Mouse (Mus musculus): ENCODE measurements around the gene Abt1. TPM values are rescaled to one million over a fixed set of nuclear protein-coding genes. Genes with fewer than 3 reads are reported as not detected.
A peak's percentile ranks its signal among the peaks of the same experiment; 100 is the strongest.

Gene Abt1
- total RNA-seq, 1 experiment: 15.5 TPM

DNA sequence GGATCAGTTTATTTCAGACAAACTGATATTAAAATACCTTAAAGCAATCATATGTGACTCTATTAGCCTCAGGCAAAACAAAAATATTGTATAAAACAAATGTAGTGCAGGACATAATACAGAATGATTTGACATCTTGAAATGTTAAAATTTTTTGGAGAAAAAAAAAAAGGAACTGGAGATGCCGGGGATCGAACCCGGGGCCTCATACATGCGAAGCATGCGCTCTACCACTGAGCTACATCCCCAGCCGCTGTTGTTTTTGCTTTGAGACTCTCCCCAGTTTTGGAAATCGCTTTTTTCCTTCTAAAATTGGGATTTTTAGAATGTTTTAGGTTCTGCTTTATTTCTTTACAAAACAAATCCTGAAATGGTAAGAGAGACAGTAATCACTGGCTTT is 14.9 kb upstream of the Abt1 start:
- no peak overlapping the region for H3K9ac ChIP-seq (ENCODE audit: insufficient read depth, low read depth, low read length, poor library complexity, severe bottlenecking)
- H3K27ac ChIP-seq (ENCODE audit: insufficient read depth, low read depth, low read length, poor library complexity, severe bottlenecking): no peak overlapping the region; the same call in 1 of the 2 replicates
- DNase-seq (ENCODE audit: low read depth, low spot score): no peak
- H3K4me3 ChIP-seq (ENCODE audit: insufficient read depth in 1 of 2, low read depth in 1 of 2, low read length in 2 of 2, poor library complexity in 1 of 2, severe bottlenecking in 1 of 2): peak overlapping the region; percentile 73
- H3K9me3 ChIP-seq (ENCODE audit: control insufficient read depth, insufficient read depth, low read depth, low read length): no peaks in the 10 kb centered on the region
- no peaks in the 10 kb centered on the region for H3K36me3 ChIP-seq (ENCODE audit: control insufficient read depth, insufficient read depth, low read length, poor library complexity, severe bottlenecking)
- H3K4me1 ChIP-seq (ENCODE audit: control insufficient read depth in 2 of 2, insufficient read depth in 2 of 2, low read length in 2 of 2, poor library complexity in 1 of 2): no peaks in the 10 kb centered on the region
- in situ Hi-C loops (cut with MboI; ENCODE audit: low sequenced_read_pairs in 2 of 2, unreplicated experiment in 2 of 2): loop anchor here (25.0 kb wide), 1 partner anchor 1526 kb away; no protein-coding TSS in a partner anchor
- TF ChIP-seq MAFK (IDR thresholded peaks at IDR 0.05; ENCODE audit: insufficient read depth, low read depth, low read length) (peak; percentile 76), HCFC1 (IDR thresholded peaks at IDR 0.05; ENCODE audit: borderline replicate concordance, insufficient read depth, low read length) (no peak), ZNF384 (IDR thresholded peaks at IDR 0.05; ENCODE audit: low read depth, low read length) (peak; percentile 90)

DNA sequence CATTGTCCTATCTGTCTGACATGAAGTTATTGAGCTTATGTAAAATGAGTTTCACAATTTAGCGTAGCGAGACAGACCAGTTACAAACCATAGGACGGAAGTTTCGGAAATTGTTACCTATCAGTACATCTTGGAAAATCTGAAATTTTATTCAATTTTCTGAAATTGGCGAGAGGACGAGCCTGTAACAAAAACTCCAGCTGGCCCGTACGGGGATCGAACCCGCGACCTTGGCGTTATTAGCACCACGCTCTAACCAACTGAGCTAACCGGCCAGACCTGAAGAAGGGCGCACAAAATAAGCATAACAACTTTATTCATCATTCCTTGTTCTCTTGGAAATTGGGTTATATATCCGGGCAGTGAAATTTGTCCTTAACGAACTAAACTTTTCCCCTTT is 14.2 kb upstream of the Abt1 start:
- Histone ChIP-seq H3K27ac (ENCODE audit: insufficient read depth, low read depth, low read length, poor library complexity, severe bottlenecking) (no peak overlapping the region), H3K36me3 (ENCODE audit: control insufficient read depth, insufficient read depth, low read length, poor library complexity, severe bottlenecking) (no peaks in the 10 kb centered on the region), H3K9me3 (ENCODE audit: control insufficient read depth, insufficient read depth, low read depth, low read length) (no peaks in the 10 kb centered on the region), H3K4me1 (ENCODE audit: control insufficient read depth in 2 of 2, insufficient read depth in 2 of 2, low read length in 2 of 2, poor library complexity in 1 of 2) (no peaks in the 10 kb centered on the region), H3K4me3 (ENCODE audit: insufficient read depth in 1 of 2, low read depth in 1 of 2, low read length in 2 of 2, poor library complexity in 1 of 2, severe bottlenecking in 1 of 2) (peak overlapping the region; percentile 73), H3K9ac (ENCODE audit: insufficient read depth, low read depth, low read length, poor library complexity, severe bottlenecking) (no peak overlapping the region)
- no peak for DNase-seq (ENCODE audit: low read depth, low spot score)
- TF ChIP-seq CHD2 (IDR thresholded peaks at IDR 0.05; ENCODE audit: low read depth, low read length) (no peak), MAFK (IDR thresholded peaks at IDR 0.05; ENCODE audit: insufficient read depth, low read depth, low read length) (peak; percentile 95), ZC3H11A (IDR thresholded peaks at IDR 0.05; ENCODE audit: borderline replicate concordance, low read depth, low read length) (no peak)
- in situ Hi-C loops (cut with MboI; ENCODE audit: low sequenced_read_pairs in 2 of 2, unreplicated experiment in 2 of 2): loop anchor here (25.0 kb wide), 1 partner anchor 1526 kb away; no protein-coding TSS in a partner anchor

DNA sequence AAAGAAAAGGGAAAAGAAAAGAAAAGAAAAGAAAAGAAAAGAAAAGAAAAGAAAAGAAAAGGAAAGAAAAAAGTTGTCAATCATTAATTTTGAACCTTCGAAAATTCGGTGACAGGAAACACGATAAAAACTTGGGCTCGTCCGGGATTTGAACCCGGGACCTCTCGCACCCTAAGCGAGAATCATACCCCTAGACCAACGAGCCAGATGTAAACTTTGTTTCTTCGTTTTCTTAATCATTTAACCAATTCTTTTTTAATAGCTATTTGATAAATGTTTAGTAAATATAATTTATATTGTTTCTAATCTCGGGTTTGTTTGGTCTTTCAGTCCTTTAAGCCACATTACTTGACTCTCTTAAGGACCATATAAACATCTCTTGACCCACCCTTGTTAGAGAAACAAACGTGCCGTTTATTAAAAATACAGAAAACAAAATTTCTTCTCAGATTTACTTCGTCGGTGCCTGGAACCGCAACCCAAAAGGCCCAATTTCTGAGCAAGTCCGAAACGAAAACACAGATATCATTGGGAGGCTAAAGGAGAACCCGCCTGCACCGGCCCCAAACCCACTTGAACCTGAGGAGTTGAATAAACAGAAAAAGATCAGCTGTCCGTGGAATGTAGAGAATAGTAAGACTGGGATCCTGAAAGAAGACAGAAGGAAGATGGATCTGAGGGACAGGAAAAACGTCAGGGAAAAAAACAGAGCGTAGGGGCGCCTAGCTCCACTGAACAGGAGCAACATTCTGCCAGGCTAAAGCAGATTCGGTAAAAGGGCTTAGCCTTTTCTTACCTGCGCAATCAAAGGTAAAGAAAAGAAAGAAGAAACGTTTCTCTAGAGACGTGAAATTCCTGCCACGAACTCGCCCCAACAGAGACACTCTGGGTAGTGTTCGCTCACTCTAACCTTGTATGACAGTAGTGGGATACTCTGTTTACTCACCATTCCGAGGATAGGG is 13.5 kb upstream of the Abt1 start:
- Histone ChIP-seq H3K27ac (ENCODE audit: insufficient read depth, low read depth, low read length, poor library complexity, severe bottlenecking) (no peak overlapping the region), H3K9me3 (ENCODE audit: control insufficient read depth, insufficient read depth, low read depth, low read length) (no peaks in the 10 kb centered on the region), H3K4me3 (ENCODE audit: insufficient read depth in 1 of 2, low read depth in 1 of 2, low read length in 2 of 2, poor library complexity in 1 of 2, severe bottlenecking in 1 of 2) (peak overlapping the region; percentile 73), H3K4me1 (ENCODE audit: control insufficient read depth in 2 of 2, insufficient read depth in 2 of 2, low read length in 2 of 2, poor library complexity in 1 of 2) (no peaks in the 10 kb centered on the region), H3K9ac (ENCODE audit: insufficient read depth, low read depth, low read length, poor library complexity, severe bottlenecking) (peak overlapping the region; percentile 12), H3K36me3 (ENCODE audit: control insufficient read depth, insufficient read depth, low read length, poor library complexity, severe bottlenecking) (no peaks in the 10 kb centered on the region)
- DNase-seq (ENCODE audit: low read depth, low spot score): no peak
- no peak for TF ChIP-seq HCFC1 (IDR thresholded peaks at IDR 0.05; ENCODE audit: borderline replicate concordance, insufficient read depth, low read length)
- peak; percentile 84 for TF ChIP-seq MAFK (IDR thresholded peaks at IDR 0.05; ENCODE audit: insufficient read depth, low read depth, low read length)
- TF ChIP-seq ZNF384 (IDR thresholded peaks at IDR 0.05; ENCODE audit: low read depth, low read length): no peak
- no peak for TF ChIP-seq CHD2 (IDR thresholded peaks at IDR 0.05; ENCODE audit: low read depth, low read length)
- no peak for TF ChIP-seq ZC3H11A (IDR thresholded peaks at IDR 0.05; ENCODE audit: borderline replicate concordance, low read depth, low read length)
- in situ Hi-C loops (cut with MboI; ENCODE audit: low sequenced_read_pairs in 2 of 2, unreplicated experiment in 2 of 2): loop anchor here (25.0 kb wide), 1 partner anchor 1525 kb away; no protein-coding TSS in a partner anchor

DNA sequence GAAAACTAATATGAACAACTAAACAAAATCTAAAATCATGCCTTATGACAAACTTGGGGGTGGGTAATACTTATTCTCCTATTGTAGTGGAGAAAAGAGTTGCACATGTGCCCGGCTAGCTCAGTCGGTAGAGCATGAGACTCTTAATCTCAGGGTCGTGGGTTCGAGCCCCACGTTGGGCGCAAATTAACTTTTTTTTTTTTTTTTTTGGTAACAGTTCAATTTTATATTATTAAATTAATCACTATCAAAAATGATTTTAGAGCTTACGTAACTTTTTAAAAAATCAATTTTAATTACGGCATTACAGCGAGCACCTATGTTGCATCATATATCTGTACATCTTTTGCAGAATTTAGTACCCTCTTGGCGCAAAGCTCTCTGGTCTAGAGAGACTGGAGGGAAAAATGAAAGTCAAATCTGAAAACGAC is 12.6 kb upstream of the Abt1 start:
- H3K27ac ChIP-seq (ENCODE audit: insufficient read depth, low read depth, low read length, poor library complexity, severe bottlenecking): no peak overlapping the region
- no peaks in the 10 kb centered on the region for H3K9me3 ChIP-seq (ENCODE audit: control insufficient read depth, insufficient read depth, low read depth, low read length)
- no peaks in the 10 kb centered on the region for H3K4me1 ChIP-seq (ENCODE audit: control insufficient read depth in 2 of 2, insufficient read depth in 2 of 2, low read length in 2 of 2, poor library complexity in 1 of 2)
- peak overlapping the region; percentile 26 to 73; a peak in 2 of 4 replicates for H3K4me3 ChIP-seq (ENCODE audit: insufficient read depth in 1 of 2, low read depth in 1 of 2, low read length in 2 of 2, poor library complexity in 1 of 2, severe bottlenecking in 1 of 2)
- TF ChIP-seq ZNF384 (IDR thresholded peaks at IDR 0.05; ENCODE audit: low read depth, low read length): peak; percentile 95
- peak; percentile 43; the same call in 1 of the 2 replicates for TF ChIP-seq HCFC1 (IDR thresholded peaks at IDR 0.05; ENCODE audit: borderline replicate concordance, insufficient read depth, low read length)
- no peak for TF ChIP-seq ZC3H11A (IDR thresholded peaks at IDR 0.05; ENCODE audit: borderline replicate concordance, low read depth, low read length)
- peak; percentile 88 for TF ChIP-seq MAFK (IDR thresholded peaks at IDR 0.05; ENCODE audit: insufficient read depth, low read depth, low read length)
- no peak for TF ChIP-seq CHD2 (IDR thresholded peaks at IDR 0.05; ENCODE audit: low read depth, low read length)
- in situ Hi-C loops (cut with MboI; ENCODE audit: low sequenced_read_pairs in 2 of 2, unreplicated experiment in 2 of 2): loop anchor here (25.0 kb wide), 1 partner anchor 1524 kb away; no protein-coding TSS in a partner anchor
- DNase-seq (ENCODE audit: low read depth, low spot score): no peak
- no peak overlapping the region for H3K9ac ChIP-seq (ENCODE audit: insufficient read depth, low read depth, low read length, poor library complexity, severe bottlenecking)
- H3K36me3 ChIP-seq (ENCODE audit: control insufficient read depth, insufficient read depth, low read length, poor library complexity, severe bottlenecking): no peaks in the 10 kb centered on the region
